8 mouse cellular contexts compared by ENCODE assay signal in genomic region chr10:81541803-81542202, GRCm38 (mm10). TPM values are rescaled to one million over a fixed set of nuclear protein-coding genes. Genes with fewer than 3 reads are reported as not detected.
DNase-seq lines count a peak whose midpoint lies in the region; ATAC-seq and TF ChIP-seq lines count a peak whose summit lies in the region.

No protein-coding gene starts in this region.

- H3K9ac ChIP-seq in midbrain, embryonic 16.5 days (ENCODE audit: low read depth, low read length), result no peak overlapping the region
- peak overlapping the region; percentile 93 for H3K9ac ChIP-seq in kidney, postnatal 0 days (ENCODE audit: low read depth, low read length)

- intact Hi-C loops in left cerebral cortex, postnatal 25 days (cut with DNase I), result no loop called here

- no peak overlapping the region for H3K4me3 ChIP-seq in midbrain, embryonic 10.5 days
- no peak overlapping the region for H3K4me3 ChIP-seq in midbrain, embryonic 16.5 days (ENCODE audit: low read depth, low read length)
- H3K4me3 ChIP-seq in heart, embryonic 10.5 days, result 0 out of 2 replicates have a peak overlapping the region, but pooled peaks have one; percentile 26
- no peak overlapping the region for H3K4me3 ChIP-seq in kidney, postnatal 0 days (replicated peaks; ENCODE audit: low read depth, low read length)

- TF ChIP-seq CTCF in kidney, postnatal 0 days (IDR thresholded peaks at IDR 0.05; ENCODE audit: low read depth), result no peak

- H3K9me3 ChIP-seq in midbrain, embryonic 10.5 days (replicated peaks), result no peaks in the 10 kb centered on the region
- no peaks in the 10 kb centered on the region for H3K9me3 ChIP-seq in midbrain, embryonic 16.5 days (replicated peaks; ENCODE audit: control insufficient read depth, low read length, poor library complexity, severe bottlenecking)
- no peaks in the 10 kb centered on the region for H3K9me3 ChIP-seq in heart, embryonic 10.5 days
- H3K9me3 ChIP-seq in kidney, postnatal 0 days (replicated peaks; ENCODE audit: low read length), result no peaks in the 10 kb centered on the region

- DNase-seq in midbrain, embryonic 10.5 days (ENCODE audit: low spot score), result no peak
- no peak for DNase-seq in heart, embryonic 10.5 days (ENCODE audit: low spot score)
- peak; percentile 40 for DNase-seq in kidney, postnatal 0 days (ENCODE audit: low spot score)
- DNase-seq in lung, postnatal 14 days, result peak; percentile 70
- DNase-seq in c-Kit-positive CD71-positive TER-119-positive erythroid progenitor cells, embryonic 14.5 days (ENCODE audit: low spot score), result no peak
- DNase-seq in cerebellum, postnatal 10 days, result no peak
- DNase-seq in left cerebral cortex, postnatal 25 days (ENCODE audit: low spot score in 2 of 2), result no peak

- ATAC-seq in midbrain, embryonic 16.5 days, result no peak
- no peak for ATAC-seq in kidney, postnatal 0 days (replicated peaks; ENCODE audit: low FRiP score, low read depth)

- H3K27ac ChIP-seq in midbrain, embryonic 10.5 days (replicated peaks), result 0 out of 2 replicates have a peak overlapping the region, but pooled peaks have one; percentile 23
- H3K27ac ChIP-seq in midbrain, embryonic 16.5 days (ENCODE audit: low read length), result no peak overlapping the region
- H3K27ac ChIP-seq in heart, embryonic 10.5 days, result 0 out of 2 replicates have a peak overlapping the region, but pooled peaks have one; percentile 13
- H3K27ac ChIP-seq in kidney, postnatal 0 days, result peak overlapping the region; percentile 62

- 88% methylated on average over 10 of the region's 10 CpGs for whole genome bisulfite sequencing in midbrain, embryonic 10.5 days
- WGBS in midbrain, embryonic 16.5 days, result 91% methylated on average over 10 of the region's 10 CpGs
- WGBS in heart, embryonic 10.5 days, result 51% methylated on average over 10 of the region's 10 CpGs
- WGBS in kidney, postnatal 0 days, result 43% methylated on average over 10 of the region's 10 CpGs

- H3K27me3 ChIP-seq in midbrain, embryonic 10.5 days (ENCODE audit: low read depth, poor library complexity, severe bottlenecking), result no peaks in the 10 kb centered on the region
- no peaks in the 10 kb centered on the region for H3K27me3 ChIP-seq in midbrain, embryonic 16.5 days (ENCODE audit: control insufficient read depth, insufficient read depth, low read depth, low read length)
- H3K27me3 ChIP-seq in heart, embryonic 10.5 days (ENCODE audit: insufficient read depth, poor library complexity, severe bottlenecking), result no peaks in the 10 kb centered on the region
- no peaks in the 10 kb centered on the region for H3K27me3 ChIP-seq in kidney, postnatal 0 days (ENCODE audit: insufficient read depth, low read length)

- peaks cover 44% of the 10 kb centered on the region for H3K4me1 ChIP-seq in midbrain, embryonic 10.5 days
- H3K4me1 ChIP-seq in midbrain, embryonic 16.5 days (ENCODE audit: control insufficient read depth, insufficient read depth, low read length), result peaks cover 23% of the 10 kb centered on the region
- peaks cover 46% of the 10 kb centered on the region for H3K4me1 ChIP-seq in heart, embryonic 10.5 days
- H3K4me1 ChIP-seq in kidney, postnatal 0 days (replicated peaks; ENCODE audit: insufficient read depth, low read length), result peaks cover 31% of the 10 kb centered on the region

- H3K4me2 ChIP-seq in midbrain, embryonic 16.5 days (ENCODE audit: low read length), result no peak overlapping the region
- H3K4me2 ChIP-seq in kidney, postnatal 0 days (ENCODE audit: low read length), result peak overlapping the region; percentile 98; the same call in 1 of the 2 replicates

- H3K36me3 ChIP-seq in midbrain, embryonic 10.5 days, result peaks cover 59% of the 10 kb centered on the region
- H3K36me3 ChIP-seq in midbrain, embryonic 16.5 days (ENCODE audit: control insufficient read depth, insufficient read depth, low read length), result no peaks in the 10 kb centered on the region
- H3K36me3 ChIP-seq in heart, embryonic 10.5 days, result peaks cover 32% of the 10 kb centered on the region
- H3K36me3 ChIP-seq in kidney, postnatal 0 days (ENCODE audit: insufficient read depth, low read length), result no peaks in the 10 kb centered on the region

RNA-seq across cellular contexts. Expression of gene Gna11, which starts 3.2 kb away (rescaled TPM):
- polyA plus RNA-seq in midbrain, embryonic 10.5 days (2016; fragmentation: Nextera tagmentation; extraction: Ambion mirVana), result 70.7 and 73.7 TPM in 2 replicates
- polyA plus RNA-seq in midbrain, embryonic 16.5 days (2015; fragmentation: Nextera tagmentation; extraction: Ambion mirVana), result 89.7 and 90.2 TPM in 2 replicates
- 73.2 and 79.1 TPM in 2 replicates for polyA plus RNA-seq in heart, embryonic 10.5 days (2016; fragmentation: Nextera tagmentation; extraction: Ambion mirVana)
- polyA plus RNA-seq in kidney, postnatal 0 days (2015; fragmentation: Nextera tagmentation; extraction: Ambion mirVana), result 69.5 and 72.3 TPM in 2 replicates
- 100 to 1,000 TPM; 101 to 107 TPM for total RNA-seq in left cerebral cortex, postnatal 25 days (2021)

RNA-seq across cellular contexts. Expression of gene Aes, which starts 17.5 kb away (rescaled TPM):
- polyA plus RNA-seq in midbrain, embryonic 10.5 days (2016; fragmentation: Nextera tagmentation; extraction: Ambion mirVana), result 334 and 467 TPM in 2 replicates
- polyA plus RNA-seq in midbrain, embryonic 16.5 days (2015; fragmentation: Nextera tagmentation; extraction: Ambion mirVana), result 700 and 706 TPM in 2 replicates
- 467 and 523 TPM in 2 replicates for polyA plus RNA-seq in heart, embryonic 10.5 days (2016; fragmentation: Nextera tagmentation; extraction: Ambion mirVana)
- polyA plus RNA-seq in kidney, postnatal 0 days (2015; fragmentation: Nextera tagmentation; extraction: Ambion mirVana), result 566 and 582 TPM in 2 replicates
- total RNA-seq in left cerebral cortex, postnatal 25 days (2021), result 100 to 1,000 TPM; 630 to 638 TPM

RNA-seq across cellular contexts. Expression of gene Gna15, which starts 17.8 kb away (rescaled TPM):
- polyA plus RNA-seq in midbrain, embryonic 10.5 days (2016; fragmentation: Nextera tagmentation; extraction: Ambion mirVana), result 0.53 and 0.85 TPM in 2 replicates
- polyA plus RNA-seq in midbrain, embryonic 16.5 days (2015; fragmentation: Nextera tagmentation; extraction: Ambion mirVana), result 0.80 and 0.87 TPM in 2 replicates
- polyA plus RNA-seq in heart, embryonic 10.5 days (2016; fragmentation: Nextera tagmentation; extraction: Ambion mirVana), result 2.8 and 4.8 TPM in 2 replicates
- polyA plus RNA-seq in kidney, postnatal 0 days (2015; fragmentation: Nextera tagmentation; extraction: Ambion mirVana), result 0.80 and 0.92 TPM in 2 replicates
- 1 to 10 TPM; 2.0 to 3.1 TPM for total RNA-seq in left cerebral cortex, postnatal 25 days (2021)

RNA-seq across cellular contexts. Expression of gene Tle2, which starts 32.6 kb away (rescaled TPM):
- polyA plus RNA-seq in midbrain, embryonic 10.5 days (2016; fragmentation: Nextera tagmentation; extraction: Ambion mirVana), result 9.7 and 13.5 TPM in 2 replicates
- polyA plus RNA-seq in midbrain, embryonic 16.5 days (2015; fragmentation: Nextera tagmentation; extraction: Ambion mirVana), result 39.0 and 54.8 TPM in 2 replicates
- polyA plus RNA-seq in heart, embryonic 10.5 days (2016; fragmentation: Nextera tagmentation; extraction: Ambion mirVana), result 17.4 and 18.3 TPM in 2 replicates
- polyA plus RNA-seq in kidney, postnatal 0 days (2015; fragmentation: Nextera tagmentation; extraction: Ambion mirVana), result 29.2 and 30.8 TPM in 2 replicates
- total RNA-seq in left cerebral cortex, postnatal 25 days (2021), result 10 to 100 TPM; 28.8 to 30.3 TPM

RNA-seq across cellular contexts. Expression of gene S1pr4, which starts 41.9 kb away (rescaled TPM):
- polyA plus RNA-seq in midbrain, embryonic 10.5 days (2016; fragmentation: Nextera tagmentation; extraction: Ambion mirVana), result 0.37 and 0.89 TPM in 2 replicates
- polyA plus RNA-seq in midbrain, embryonic 16.5 days (2015; fragmentation: Nextera tagmentation; extraction: Ambion mirVana), result 0.44 and 0.58 TPM in 2 replicates
- 0.46 and 0.83 TPM in 2 replicates for polyA plus RNA-seq in heart, embryonic 10.5 days (2016; fragmentation: Nextera tagmentation; extraction: Ambion mirVana)
- polyA plus RNA-seq in kidney, postnatal 0 days (2015; fragmentation: Nextera tagmentation; extraction: Ambion mirVana), result 1.7 and 1.8 TPM in 2 replicates
- total RNA-seq in left cerebral cortex, postnatal 25 days (2021), result under 1 TPM; 0.53 to 0.73 TPM

Comparison
In these comparisons a context has a peak if more than half of its experiments do, and no peak if none do; other contexts are left out.
1. DNase-seq: peak in kidney, postnatal 0 days (single experiment) and lung, postnatal 14 days (single experiment); none in midbrain, embryonic 10.5 days (single experiment), heart, embryonic 10.5 days (single experiment), c-Kit-positive CD71-positive TER-119-positive erythroid progenitor cells, embryonic 14.5 days (single experiment), cerebellum, postnatal 10 days (0 of 2) and left cerebral cortex, postnatal 25 days (0 of 2).